Mouse (Mus musculus): ENCODE data around the gene Hspa12a.

- TF ChIP-seq POLR2A (IDR thresholded peaks at IDR 0.05; ENCODE audit: low read depth, low read length) (no peak), CTCF (IDR thresholded peaks at IDR 0.05; ENCODE audit: extremely low read depth, insufficient read depth, insufficient read length, insufficient replicate concordance) (no peak)
Observed at GRCm38 (mm10) chr19:58818571-58819415, 124.7 kb downstream of the Hspa12a start.

Measured in spleen, adult 2 months (tissue).